Mouse (Mus musculus): ENCODE data around the gene Rab3il1. TPM values are rescaled to one million over a fixed set of nuclear protein-coding genes. Genes with fewer than 3 reads are reported as not detected.

Rab3il1 gene
- total RNA-seq, 2 experiments from 2014 or later: 262 to 345 TPM

- peak; percentile 81 for ATAC-seq (replicated peaks; ENCODE audit: low FRiP score, poor library complexity, severe bottlenecking)
Observed at GRCm38 (mm10) chr19:9982151-9982851, 19.2 kb upstream of the Rab3il1 start.

DNA sequence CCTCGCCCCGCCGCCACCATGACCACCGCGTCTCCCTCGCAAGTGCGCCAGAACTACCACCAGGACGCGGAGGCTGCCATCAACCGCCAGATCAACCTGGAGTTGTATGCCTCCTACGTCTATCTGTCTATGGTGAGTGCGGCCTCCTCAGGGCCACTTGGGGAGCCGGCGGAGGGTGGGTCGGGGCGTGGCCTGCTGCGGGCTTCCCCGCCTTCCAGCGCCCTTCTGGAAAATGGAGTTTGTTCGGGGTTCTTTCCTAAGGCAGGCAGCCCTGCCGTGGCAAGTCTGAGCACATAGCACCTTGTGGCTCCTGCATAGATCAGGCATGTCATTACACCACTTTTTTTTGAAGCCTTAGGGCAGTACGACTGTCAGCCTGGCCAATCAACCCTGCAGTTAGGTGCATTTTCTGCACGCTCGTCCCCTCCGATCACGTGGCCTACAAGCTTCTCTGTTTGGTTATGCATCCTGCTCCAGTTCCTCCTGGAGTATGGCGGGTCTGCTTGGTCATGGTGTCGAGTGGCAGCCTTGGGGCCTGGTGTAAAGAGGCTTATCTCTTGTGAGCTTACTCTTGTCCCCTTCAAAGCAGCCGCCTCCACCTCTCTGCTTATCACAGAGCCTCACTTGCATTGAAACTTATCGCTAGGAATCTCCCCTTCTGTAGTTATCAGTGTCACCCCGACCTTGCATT is 18.5 kb upstream of the Rab3il1 start:
- peak; percentile 70 for ATAC-seq (replicated peaks; ENCODE audit: low FRiP score, poor library complexity, severe bottlenecking)

- ATAC-seq (replicated peaks; ENCODE audit: low FRiP score, poor library complexity, severe bottlenecking): no peak
Observed at GRCm38 (mm10) chr19:9984111-9985055, 17.1 kb upstream of the Rab3il1 start.

DNA sequence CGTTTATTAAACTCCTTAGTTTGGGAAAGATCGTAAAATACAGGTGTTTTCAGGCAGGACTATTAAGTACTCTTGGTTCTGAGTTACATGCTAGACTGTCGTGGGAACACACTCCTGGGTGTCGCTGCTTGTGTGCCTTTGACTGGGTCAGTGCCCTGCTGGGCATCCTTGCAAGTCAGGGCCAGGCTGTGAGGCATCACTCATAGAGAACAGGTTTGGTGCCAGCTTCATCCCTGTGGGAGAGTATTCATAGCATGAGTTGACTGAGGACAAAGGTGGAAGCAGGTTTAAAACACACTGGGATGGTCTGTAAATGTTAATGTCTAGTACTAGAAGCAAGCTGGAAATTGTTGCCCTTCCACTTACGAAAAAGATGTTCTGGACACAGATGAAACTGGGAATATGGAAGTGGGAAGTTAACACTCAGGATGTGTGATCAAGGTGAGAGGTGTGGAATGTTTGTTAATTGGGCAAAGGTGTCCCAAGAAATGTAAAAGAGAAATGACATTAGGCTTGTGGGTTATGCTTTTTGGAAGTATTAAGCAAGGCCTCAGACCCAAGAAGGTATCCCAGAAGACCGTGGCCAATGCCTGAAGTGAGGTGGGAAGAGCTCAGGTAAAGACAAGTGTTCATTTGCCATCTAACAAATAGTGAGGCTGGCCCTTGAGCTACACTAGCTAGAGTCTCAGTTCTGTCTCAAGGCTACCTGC is 16.1 kb upstream of the Rab3il1 start:
- no peak for ATAC-seq (replicated peaks; ENCODE audit: low FRiP score, poor library complexity, severe bottlenecking)

- ATAC-seq (replicated peaks; ENCODE audit: low FRiP score, poor library complexity, severe bottlenecking): no peak
Observed at GRCm38 (mm10) chr19:9985900-9986421, 15.5 kb upstream of the Rab3il1 start.

GRCm38 (mm10) chr19:9987192-9987591 is 14.3 kb upstream of the Rab3il1 start:
- no peak for ATAC-seq (replicated peaks; ENCODE audit: low FRiP score, poor library complexity, severe bottlenecking)

DNA sequence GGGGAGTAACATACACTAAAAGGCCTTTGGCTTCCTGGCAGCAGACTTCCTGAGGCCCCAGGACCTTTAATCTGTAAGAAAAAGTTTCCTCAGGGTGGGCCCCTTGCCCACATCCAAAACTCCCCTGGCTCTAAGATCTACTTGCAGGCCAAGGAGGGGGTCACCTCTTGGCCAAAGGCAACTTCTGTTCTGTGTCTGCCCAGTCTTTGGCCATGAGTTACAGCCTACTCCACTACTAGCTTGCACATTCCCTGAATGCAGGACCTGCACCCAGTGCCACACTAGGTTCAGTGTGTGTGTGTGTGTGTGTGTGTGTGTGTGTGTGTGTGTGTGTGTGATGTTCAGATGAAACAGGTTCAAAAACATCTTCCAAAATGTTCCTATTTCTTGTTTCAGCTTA is 13.9 kb upstream of the Rab3il1 start:
- ATAC-seq (replicated peaks; ENCODE audit: low FRiP score, poor library complexity, severe bottlenecking): no peak

GRCm38 (mm10) chr19:9989171-9989883 is 12.1 kb upstream of the Rab3il1 start:
- peak; percentile 69; the same call in 1 of the 2 replicates for ATAC-seq (replicated peaks; ENCODE audit: low FRiP score, poor library complexity, severe bottlenecking)

DNA sequence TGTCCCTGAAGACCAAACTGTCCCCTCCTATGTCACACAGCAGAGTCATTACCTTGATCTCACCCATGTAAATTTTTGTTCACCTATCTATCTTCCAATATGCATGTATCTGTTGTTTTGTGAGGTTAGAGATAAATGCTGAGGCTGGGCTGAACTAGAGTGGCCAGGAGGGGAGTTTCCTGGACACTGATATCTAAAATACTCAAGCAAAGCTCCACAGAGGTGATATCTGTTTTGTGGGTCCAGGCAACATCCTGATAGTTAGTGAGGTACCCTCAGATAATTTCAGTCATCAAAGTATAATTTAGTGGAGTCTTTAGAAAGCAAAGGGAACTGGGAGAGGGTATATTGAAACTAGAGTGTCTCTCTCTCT is 11.6 kb upstream of the Rab3il1 start:
- no peak for ATAC-seq (replicated peaks; ENCODE audit: low FRiP score, poor library complexity, severe bottlenecking)

GRCm38 (mm10) chr19:9991304-9991703 is 10.2 kb upstream of the Rab3il1 start:
- peak; percentile 83 for ATAC-seq (replicated peaks; ENCODE audit: low FRiP score, poor library complexity, severe bottlenecking)

DNA sequence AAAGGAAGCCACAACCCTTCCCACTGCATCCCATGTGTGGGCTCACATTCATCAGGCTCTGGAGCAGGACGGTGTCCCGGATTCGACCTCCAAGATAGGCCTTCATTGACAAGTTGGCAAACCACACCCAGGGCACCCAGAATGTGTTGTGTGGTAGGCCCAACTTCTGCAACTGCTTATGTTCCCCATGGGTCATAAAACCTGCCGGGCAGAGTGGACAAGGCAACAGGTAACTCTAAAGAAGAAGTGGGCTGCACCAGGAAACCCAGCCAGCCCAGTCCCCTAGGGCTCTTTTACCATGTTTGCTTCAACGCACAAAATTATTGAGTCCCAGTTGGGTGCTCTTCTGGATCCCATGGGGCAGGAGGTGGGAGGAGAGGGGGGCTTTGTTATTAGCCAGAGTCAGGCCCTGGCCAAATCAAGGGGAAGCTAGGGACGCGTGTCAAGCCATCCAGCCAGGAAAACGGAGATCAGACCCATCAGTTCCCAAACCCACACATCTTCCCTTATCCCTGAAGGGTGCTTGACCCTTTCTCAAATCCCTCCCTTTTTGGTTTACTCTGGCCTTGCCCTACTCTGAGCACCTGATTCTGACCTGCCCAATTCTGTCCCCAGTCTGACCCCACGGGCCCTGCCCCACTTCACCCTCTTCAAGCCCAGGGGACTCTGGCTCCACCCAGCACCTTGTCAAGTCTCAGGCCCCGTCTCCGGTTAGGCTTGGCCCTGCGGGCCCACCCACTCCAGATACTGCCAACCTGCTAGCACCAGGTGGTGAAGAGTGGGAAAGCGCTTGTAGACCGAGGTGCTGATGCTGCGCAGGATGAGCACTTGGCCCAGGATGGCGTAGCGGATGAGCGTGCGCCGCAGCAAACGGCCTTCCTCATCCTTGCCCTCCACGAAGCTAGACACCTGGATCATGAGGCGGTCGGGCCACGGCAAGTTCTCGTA is 9.2 kb upstream of the Rab3il1 start:
- ATAC-seq (replicated peaks; ENCODE audit: low FRiP score, poor library complexity, severe bottlenecking): no peak

GRCm38 (mm10) chr19:9993036-9993656 is 8.3 kb upstream of the Rab3il1 start:
- peak; percentile 59 for ATAC-seq (replicated peaks; ENCODE audit: low FRiP score, poor library complexity, severe bottlenecking)

GRCm38 (mm10) chr19:9997204-9998062 is 4.0 kb upstream of the Rab3il1 start:
- no peak for ATAC-seq (replicated peaks; ENCODE audit: low FRiP score, poor library complexity, severe bottlenecking)

DNA sequence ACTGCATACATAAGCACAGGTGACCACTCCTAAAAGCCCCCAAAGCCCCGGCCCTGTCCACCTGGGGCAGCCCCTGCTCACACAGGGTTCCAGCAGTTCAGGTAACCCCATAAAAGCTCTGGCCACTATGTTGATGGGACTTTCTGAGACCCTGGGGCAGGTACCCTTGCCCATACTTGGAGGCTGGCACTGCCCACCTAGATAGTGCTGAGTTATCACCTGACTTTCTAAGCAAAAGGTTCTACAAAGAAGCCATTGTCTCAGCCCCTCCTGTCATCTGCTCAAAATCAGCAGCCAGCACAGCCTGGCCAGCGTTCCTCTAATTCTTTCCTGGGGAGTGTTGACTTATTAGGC is 3.4 kb upstream of the Rab3il1 start:
- no peak for ATAC-seq (replicated peaks; ENCODE audit: low FRiP score, poor library complexity, severe bottlenecking)

DNA sequence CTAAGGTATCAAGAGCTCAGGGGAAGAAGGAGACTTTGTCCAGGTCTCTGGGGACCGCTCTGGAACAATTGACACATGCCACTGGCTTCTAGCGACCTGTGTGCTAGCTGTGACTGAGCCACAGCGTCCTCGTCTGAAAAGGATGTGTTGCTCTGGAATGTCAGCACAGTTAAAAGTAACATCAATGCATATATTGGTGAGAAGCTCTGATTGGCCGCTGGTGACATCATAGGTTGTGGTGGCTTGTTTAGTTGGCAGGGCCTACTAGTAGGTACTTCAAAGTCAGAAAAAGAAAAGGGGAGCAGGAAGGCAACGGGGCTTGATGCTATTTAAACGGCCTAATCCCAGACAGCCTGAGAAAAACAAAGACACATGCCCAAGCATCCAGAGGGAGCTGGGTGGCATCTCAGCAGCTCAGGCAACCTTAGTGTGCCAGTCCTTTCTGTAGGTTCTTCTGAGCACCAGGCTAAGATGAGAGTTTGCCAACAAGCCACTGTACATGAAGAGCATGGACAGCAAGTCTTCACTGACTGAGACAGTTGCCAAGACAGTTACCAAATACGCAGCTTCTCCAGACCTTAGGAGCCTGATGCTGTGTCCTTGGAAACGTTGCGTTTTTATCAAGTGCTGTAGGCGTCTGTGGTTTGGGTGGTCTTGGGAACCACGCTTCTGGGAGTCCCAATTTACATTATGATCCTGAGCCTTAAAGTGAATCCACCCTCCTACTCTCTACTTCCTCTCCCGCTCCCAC is 2.6 kb upstream of the Rab3il1 start:
- ATAC-seq (replicated peaks; ENCODE audit: low FRiP score, poor library complexity, severe bottlenecking): no peak

GRCm38 (mm10) chr19:10000330-10000729 is 1.1 kb upstream of the Rab3il1 start:
- ATAC-seq (replicated peaks; ENCODE audit: low FRiP score, poor library complexity, severe bottlenecking): peak; percentile 90
